Mouse (Mus musculus): ENCODE measurements at regions not wholly inside any gene's neighbourhood (a gene's known extent, or its start where the extent isn't known, plus 50 kb on each side); places are given as distances from the start of the nearest gene placed in this dataset.

DNA sequence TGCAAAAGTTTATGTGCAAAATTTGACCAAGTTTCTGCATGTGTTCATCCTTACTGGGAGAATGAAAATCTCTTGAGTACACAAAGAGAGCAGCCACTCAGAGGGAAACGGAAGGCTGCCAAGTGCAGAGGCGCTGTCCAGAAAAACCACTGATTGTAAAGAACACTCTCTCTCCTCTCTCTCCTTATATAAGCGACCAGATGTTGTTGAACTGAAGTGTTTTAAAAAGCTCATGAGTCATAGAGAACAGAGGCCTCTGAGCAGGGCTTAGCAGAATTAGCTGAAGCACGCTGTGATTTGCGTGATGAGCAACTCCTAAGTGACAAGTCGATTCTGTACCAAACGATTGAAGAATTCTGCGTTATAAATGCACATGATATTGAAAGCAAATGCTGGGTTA lies 68.5 kb upstream of the Arhgap21 start:
- no peak for ATAC-seq (ENCODE audit: low FRiP score)
- Histone ChIP-seq H3K9me3 (replicated peaks) (no peaks in the 10 kb centered on the region; the same call in 1 of the 2 replicates), H3K4me3 (no peak overlapping the region), H3K27ac (no peak overlapping the region), H3K36me3 (no peaks in the 10 kb centered on the region), H3K9ac (no peak overlapping the region), H3K4me1 (peaks cover 2% of the 10 kb centered on the region), H3K27me3 (no peaks in the 10 kb centered on the region), H3K4me2 (replicated peaks) (no peak overlapping the region)
- WGBS, result 74% methylated on average over 8 of the region's 8 CpGs

DNA sequence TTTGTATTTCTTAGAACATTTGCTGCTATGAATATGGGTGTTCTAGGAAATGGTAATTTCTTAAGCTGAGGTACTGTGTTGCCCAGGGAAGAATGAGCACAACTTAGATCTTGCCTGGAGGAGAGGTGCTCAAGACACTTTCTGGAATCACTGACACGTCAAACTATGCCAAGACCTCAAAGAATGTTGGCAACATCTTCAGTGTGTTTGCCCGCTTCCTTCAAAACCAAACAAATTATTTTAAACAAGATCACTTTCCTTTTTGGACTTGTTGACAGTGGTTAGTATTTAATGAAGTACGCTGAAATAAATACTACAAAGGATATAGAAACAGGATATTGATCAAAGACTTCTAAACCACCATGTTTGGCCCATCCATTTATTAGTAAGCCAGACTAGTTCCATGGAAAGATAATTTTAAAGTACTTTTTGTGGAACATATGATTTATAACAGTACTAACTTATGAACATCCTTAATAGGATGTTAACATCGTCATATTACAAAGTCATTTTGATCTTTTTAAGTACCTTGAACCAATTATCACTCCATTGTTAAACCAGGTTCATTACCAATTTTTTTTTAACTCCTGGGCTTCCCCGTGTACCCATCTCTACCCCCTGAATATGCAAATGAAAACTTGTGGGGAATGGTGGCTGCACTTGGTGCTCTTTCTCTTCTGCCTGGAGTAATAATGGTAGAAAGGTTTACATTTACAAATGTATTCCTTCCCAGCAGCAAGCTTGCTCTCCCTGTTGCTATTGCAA lies 67.4 kb upstream of the Arhgap21 start:
- Histone ChIP-seq H3K4me3 (no peak overlapping the region), H3K4me2 (replicated peaks) (no peak overlapping the region), H3K9me3 (replicated peaks) (no peaks in the 10 kb centered on the region; the same call in 1 of the 2 replicates), H3K27me3 (no peaks in the 10 kb centered on the region), H3K36me3 (no peaks in the 10 kb centered on the region), H3K9ac (no peak overlapping the region), H3K27ac (no peak overlapping the region), H3K4me1 (peaks cover 2% of the 10 kb centered on the region)
- WGBS, result 81% methylated on average over 5 of the region's 5 CpGs
- ATAC-seq (ENCODE audit: low FRiP score), result no peak

DNA sequence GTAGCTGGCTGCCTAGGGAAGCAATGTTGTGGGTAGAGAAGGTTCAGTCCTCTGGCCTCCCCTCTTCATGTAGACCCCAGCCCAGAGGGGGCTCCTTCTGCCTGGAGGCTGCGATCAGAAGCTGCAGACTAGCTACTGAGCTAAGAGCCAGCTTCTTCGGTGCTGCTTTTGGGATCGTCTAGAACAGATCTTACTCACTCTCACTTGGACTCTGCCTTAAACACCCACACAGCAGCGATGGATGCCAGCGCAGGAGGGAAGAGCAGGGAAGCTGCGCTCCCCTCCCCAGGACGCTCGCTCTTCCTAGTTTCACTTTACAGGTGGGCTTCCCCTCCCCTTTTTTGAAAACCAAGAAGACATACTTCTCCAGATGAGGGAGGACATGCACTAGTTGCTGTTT lies 66.0 kb upstream of the Arhgap21 start:
- 41% methylated on average over 7 of the region's 8 CpGs for WGBS
- no peaks in the 10 kb centered on the region; the same call in 1 of the 2 replicates for H3K9me3 ChIP-seq (replicated peaks)
- no peak for ATAC-seq (ENCODE audit: low FRiP score)
- no peaks in the 10 kb centered on the region for H3K36me3 ChIP-seq
- no peak overlapping the region for H3K27ac ChIP-seq
- H3K4me1 ChIP-seq, result peaks cover 2% of the 10 kb centered on the region
- H3K9ac ChIP-seq, result peak overlapping the region; percentile 18; the same call in 1 of the 2 replicates
- no peaks in the 10 kb centered on the region for H3K27me3 ChIP-seq
- H3K4me3 ChIP-seq, result no peak overlapping the region
- peak overlapping the region; percentile 15; the same call in 1 of the 2 replicates for H3K4me2 ChIP-seq (replicated peaks)

DNA sequence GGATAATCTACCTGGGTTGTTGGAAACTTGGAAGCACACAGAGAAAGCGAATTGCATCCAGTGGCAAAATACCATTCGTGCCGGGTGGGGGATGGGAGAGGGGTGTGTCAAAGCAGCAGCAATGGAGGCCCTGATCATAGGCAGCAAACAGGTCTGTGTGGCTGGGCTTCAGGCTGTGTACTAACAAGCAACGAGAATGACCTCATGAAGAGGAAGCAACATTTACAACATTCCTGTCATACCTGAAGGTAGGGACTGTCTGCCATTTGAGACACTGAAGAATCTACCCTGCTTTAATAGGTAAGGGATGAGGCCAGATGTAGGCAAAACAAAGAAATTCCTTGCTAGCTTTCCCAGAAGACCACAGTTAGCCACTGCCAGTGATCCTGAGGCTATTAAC lies 62.0 kb upstream of the Arhgap21 start:
- H3K4me2 ChIP-seq (replicated peaks), result no peak overlapping the region
- peaks cover 2% of the 10 kb centered on the region for H3K4me1 ChIP-seq
- H3K27ac ChIP-seq, result no peak overlapping the region
- ATAC-seq (ENCODE audit: low FRiP score), result no peak
- H3K9ac ChIP-seq, result no peak overlapping the region
- no peaks in the 10 kb centered on the region for H3K27me3 ChIP-seq
- H3K4me3 ChIP-seq, result no peak overlapping the region
- H3K36me3 ChIP-seq, result no peaks in the 10 kb centered on the region
- 56% methylated on average over 4 of the region's 4 CpGs for WGBS
- no peaks in the 10 kb centered on the region; the same call in 1 of the 2 replicates for H3K9me3 ChIP-seq (replicated peaks)

DNA sequence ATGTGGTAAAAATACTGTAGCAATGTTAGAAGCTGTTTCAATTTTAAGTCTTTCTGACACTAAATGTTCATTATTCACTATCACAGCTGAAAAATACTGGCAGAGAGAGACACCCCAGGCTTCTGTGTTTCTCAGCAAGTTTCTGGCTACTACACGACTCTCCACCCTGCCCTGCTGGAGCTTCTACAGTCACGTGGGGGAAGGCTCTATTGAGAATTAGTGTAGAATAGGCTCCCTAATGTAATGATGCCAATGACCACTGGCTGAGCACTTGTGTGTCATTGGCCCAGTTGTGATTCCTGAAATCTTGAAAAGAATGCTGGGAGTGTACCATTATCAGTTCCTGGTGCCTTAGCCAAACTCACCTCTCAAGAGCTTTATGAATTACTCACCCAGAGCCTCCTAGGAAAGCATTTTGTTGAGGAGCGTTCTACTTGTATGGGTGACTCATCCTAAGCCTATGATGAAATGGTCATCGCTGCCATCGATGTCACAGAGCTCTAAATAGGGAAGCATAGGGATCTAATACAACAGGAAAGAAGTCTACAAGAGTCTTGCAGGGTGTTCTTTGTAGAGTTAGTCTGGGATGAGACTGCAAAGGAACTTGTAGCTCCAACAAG lies 60.8 kb upstream of the Arhgap21 start:
- no peaks in the 10 kb centered on the region for H3K36me3 ChIP-seq
- no peak overlapping the region for H3K27ac ChIP-seq
- 83% methylated on average over 5 of the region's 5 CpGs for WGBS
- no peak overlapping the region for H3K9ac ChIP-seq
- H3K4me3 ChIP-seq, result no peak overlapping the region
- H3K9me3 ChIP-seq (replicated peaks), result no peaks in the 10 kb centered on the region; the same call in 1 of the 2 replicates
- no peak overlapping the region for H3K4me2 ChIP-seq (replicated peaks)
- H3K27me3 ChIP-seq, result no peaks in the 10 kb centered on the region
- H3K4me1 ChIP-seq, result peaks cover under 1% of the 10 kb centered on the region
- ATAC-seq (ENCODE audit: low FRiP score), result no peak

DNA sequence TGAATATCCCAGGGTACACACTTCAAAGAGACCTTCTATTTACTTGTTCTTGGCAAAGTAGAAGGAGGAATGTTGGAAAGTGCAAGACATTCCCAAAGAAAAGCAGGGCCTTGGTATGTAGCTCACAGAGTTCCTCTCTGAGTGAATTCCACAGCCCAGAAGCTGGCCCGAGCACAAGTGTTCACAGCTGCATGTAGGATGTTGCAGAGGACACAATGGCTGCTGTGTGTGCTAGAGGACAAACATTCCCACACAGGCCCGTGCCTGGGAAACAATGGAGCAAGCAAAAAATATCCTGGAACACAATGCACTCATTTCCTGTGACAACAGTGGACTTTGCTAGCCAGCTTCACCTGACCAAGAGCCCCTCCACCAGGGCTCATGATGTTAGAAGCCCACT lies 59.9 kb upstream of the Arhgap21 start:
- no peak overlapping the region for H3K27ac ChIP-seq
- no peak overlapping the region for H3K4me3 ChIP-seq
- no peaks in the 10 kb centered on the region for H3K27me3 ChIP-seq
- no peak overlapping the region for H3K9ac ChIP-seq
- ATAC-seq (ENCODE audit: low FRiP score), result no peak
- no peaks in the 10 kb centered on the region; the same call in 1 of the 2 replicates for H3K4me1 ChIP-seq
- no peaks in the 10 kb centered on the region for H3K36me3 ChIP-seq
- H3K9me3 ChIP-seq (replicated peaks), result no peaks in the 10 kb centered on the region; the same call in 1 of the 2 replicates
- no peak overlapping the region for H3K4me2 ChIP-seq (replicated peaks)
- WGBS, result 29% methylated on average over 2 of the region's 2 CpGs

DNA sequence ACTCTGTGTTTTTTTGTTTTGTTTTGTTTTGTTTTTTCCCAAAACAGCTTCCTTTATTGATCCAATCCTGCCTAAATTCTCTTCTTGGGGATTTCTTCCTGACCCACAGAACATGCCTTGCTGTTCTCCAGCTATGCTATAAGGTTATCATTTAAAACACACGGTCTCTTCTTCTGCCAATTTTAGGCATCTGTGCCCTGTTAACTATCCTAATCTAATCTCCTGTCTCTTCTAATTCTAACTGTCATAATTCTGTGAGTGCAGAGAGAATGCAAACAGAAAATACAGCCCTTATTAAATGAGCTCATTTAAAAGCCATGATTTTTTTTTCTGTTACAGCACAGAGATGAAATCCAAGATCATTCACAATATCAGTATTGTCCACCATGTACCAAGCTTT lies 49.9 kb upstream of the Arhgap21 start:
- WGBS, result 89% methylated on average over 1 of the region's 1 CpGs
- Histone ChIP-seq H3K4me2 (replicated peaks) (no peak overlapping the region), H3K36me3 (no peaks in the 10 kb centered on the region), H3K27ac (no peak overlapping the region), H3K4me3 (no peak overlapping the region), H3K27me3 (no peaks in the 10 kb centered on the region), H3K9me3 (replicated peaks) (no peaks in the 10 kb centered on the region), H3K9ac (no peak overlapping the region), H3K4me1 (no peaks in the 10 kb centered on the region)
- no peak for ATAC-seq (ENCODE audit: low FRiP score)
